Mouse (Mus musculus) liver, embryonic 14 days (tissue): Measurements from ENCODE around the gene Cryzl1. TPM values are rescaled to one million over a fixed set of nuclear protein-coding genes. Genes with fewer than 3 reads are reported as not detected.

Experiments
- polyA plus RNA-seq: library from polyadenylated mRNA; depleted of rRNA; stranded (reverse); fragments of >200 nt; gene quantifications from 2 replicates; pipeline ENCODE4 v1.2.3, GENCODE M21; 2012; rRNA removed

Gene Cryzl1
- polyA plus RNA-seq, result 18.5 and 19.7 TPM in 2 replicates

DNA sequence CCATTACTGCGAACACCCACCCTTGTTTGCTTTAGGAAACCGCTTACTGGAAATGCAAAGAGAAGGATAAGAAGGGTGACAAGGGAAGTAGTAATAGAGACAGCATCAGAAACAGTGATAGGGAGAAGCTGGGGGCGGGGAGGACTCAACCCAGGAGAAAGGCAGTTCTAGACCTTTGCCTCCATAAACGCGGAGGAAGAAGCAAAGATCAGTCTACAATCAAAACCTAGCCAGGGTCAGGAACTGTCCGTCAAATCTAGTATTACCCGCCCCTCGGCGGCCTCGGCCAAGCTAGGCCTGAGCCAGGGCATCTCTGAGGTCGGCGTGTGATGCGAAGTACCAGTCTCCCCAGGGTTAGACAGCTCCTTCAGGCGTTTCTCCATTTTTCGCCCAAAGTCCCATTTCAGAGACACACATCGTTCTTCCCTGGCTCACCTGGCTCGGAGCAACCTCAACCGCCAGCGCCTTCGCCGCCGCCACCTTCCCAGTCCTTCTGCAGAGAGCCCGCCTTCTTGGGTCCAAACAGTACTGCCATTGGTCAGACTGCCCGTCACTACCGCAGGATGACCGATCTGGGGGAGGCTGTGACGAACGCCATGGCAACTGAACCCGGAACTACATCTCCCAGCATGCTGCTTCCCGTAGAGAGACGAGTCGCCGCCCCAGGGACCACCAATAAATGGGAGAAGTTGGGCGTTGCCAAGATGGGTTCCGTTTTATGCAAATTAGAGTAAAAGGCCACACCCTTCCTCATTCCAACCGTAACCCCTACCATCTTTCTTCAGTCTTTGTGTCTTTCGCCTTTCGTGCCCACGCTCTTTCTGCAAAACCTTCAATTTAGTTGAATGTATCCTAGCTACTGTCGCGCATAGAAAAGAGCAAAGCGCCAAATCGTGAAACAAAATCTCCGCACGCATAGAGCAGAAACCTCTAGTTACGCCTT lies at the start of gene Cryzl1:
Cryzl1 (minus strand) TSS at position 853 of the 943 bp plus-strand sequence.

DNA sequence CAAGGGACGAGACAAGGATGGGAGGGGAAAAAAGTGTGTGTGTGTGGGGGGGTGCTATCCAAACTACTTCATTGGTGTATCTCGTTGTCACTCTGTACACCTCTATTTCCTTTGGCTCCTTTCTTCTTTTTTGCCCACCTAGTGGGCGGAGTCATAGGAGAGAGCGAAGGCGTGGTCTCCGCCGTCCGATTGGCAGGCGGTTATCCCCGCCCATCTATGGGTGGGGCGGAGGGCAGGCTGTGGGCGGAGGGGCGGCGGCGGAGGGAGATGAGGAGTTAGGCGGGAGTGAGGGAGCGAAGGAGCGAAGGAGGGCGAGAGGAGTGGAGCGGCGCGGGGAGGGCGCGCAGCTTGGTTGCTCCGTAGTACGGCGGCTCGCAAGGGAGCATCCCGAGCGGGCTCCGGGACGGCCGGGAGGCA lies 299 bp upstream of the Cryzl1 start, which contains the start of gene Itsn1:
Itsn1 (plus strand) TSS at position 216 of the 417 bp plus-strand sequence.

DNA sequence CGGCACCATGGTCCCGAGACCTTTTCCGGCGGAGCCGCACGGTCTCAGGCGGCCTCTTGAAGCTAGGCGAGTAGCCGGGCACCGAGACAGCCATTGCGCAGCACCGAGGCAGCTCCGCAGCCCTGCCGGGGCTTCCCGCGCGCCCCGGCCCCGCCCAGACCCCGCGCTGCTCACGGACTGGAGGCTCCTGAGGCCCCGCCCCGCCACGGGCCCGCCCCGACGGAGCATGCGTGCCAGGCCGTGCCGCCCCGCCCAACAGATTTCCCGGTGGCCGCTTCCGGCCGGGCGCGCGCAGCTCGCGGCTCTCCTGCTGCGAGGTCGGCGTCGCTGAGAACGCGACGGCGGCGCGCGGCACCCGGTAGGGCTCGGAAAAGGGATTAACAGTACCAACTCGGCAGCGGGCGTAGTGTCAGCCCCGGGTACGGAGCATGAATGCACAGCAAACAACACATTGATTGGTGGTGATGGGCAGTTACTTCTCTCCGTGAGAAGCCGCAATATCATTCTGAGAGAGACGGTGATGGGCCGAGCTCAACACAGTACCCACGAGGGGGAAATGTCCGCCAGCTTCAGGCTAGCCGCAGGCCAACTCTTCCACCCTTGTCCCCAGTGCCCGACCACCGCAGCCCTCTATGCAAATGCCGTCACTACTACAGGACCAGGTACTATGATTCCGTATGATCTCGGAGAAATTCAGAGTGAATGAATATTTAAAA lies 40.0 kb downstream of the Cryzl1 start, which contains the start of gene Donson:
Donson (minus strand) TSS at position 152 of the 716 bp plus-strand sequence.

DNA sequence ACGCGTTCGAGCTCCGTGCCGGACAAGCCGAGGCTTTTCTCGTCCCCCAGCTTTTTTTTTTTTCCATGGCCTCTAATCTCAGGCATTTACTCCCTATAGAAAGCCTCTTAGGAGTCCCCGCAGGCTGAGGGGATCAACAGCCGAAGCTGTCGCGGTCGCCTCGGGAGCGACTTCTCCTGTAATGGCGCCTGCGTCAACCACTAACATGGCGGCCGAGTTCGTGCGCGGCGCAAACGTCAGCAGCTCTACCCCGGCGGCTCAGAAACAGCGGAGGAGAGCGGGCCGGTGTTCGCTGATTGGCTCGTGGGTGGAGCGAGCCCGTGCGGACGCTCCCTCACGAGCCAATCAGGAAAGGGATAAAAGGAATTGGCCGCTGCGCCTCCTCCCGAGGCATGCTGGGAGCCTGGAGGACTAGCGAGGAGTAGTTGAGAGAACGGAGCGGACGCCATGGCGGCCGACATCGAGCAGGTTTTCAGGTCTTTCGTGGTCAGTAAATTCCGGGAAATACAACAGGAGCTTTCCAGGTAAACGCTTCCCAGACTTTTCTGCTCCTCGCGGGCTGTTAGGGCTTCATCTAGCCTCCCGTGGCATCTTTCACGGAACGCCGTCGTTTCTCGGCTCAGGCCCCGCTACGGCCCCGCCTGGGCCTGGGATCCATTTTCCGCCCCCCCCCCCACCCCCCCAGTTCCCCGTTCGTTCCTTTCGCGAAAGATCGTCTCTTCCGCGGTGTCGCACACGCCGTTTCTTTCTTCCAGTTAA lies 81.1 kb downstream of the Cryzl1 start, which contains the start of gene Son:
Son (plus strand) TSS at position 46 of the 759 bp plus-strand sequence.

DNA sequence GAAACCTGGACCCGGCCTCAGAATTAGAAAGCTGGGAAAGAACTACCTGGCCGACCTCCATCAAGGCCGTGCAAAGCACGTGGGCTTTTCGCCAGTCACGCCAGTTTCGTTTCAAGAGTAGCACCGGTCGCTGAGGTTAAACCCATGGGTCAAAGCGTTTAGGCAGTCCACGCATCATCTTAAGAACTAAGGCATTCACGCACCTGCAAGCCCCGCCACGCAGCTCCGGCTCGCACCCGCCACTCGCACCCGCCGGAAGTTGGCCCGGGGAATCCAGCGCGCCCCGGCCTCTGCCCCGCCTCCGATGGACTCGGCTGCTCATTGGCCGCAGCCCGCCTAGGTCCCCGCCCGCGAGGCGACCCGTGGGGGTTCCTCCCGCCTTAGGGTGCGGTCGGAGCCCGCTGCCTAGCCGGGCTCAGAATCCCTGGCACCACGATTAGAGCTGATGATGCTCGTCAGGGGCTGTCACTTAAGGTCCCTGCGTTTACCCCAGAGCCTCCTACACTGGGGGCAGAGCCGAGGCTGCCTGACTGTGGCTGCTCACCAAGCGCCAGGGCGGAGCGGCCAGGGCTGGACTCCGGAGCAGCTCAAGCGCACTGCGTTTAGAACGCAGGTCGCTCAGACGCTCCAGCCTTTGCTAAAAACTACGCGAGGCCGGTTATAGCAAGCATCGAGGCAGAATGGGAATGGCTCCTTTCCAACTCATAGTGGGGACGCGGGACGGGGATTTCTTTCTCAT lies 81.9 kb downstream of the Cryzl1 start, which contains the start of gene Gart:
Gart (minus strand) TSS at position 272 of the 739 bp plus-strand sequence.

Other genes starting within 250 kb of the Cryzl1 start
- 10.5 and 12.6 TPM in 2 replicates for gene Ifnar1, start 243.7 kb downstream of the Cryzl1 start, polyA plus RNA-seq
- gene Ifngr2, start 181.9 kb downstream of the Cryzl1 start, polyA plus RNA-seq, result 3.8 and 5.2 TPM in 2 replicates
- 2.7 and 3.5 TPM in 2 replicates for gene Tmem50b, start 131.2 kb downstream of the Cryzl1 start, polyA plus RNA-seq
- 0.76 and 0.85 TPM in 2 replicates for gene Dnajc28, start 109.9 kb downstream of the Cryzl1 start, polyA plus RNA-seq
- gene Gart, start 82.0 kb downstream of the Cryzl1 start, polyA plus RNA-seq, result 41.1 and 44.3 TPM in 2 replicates
- 66.9 and 78.7 TPM in 2 replicates for gene Son, start 81.5 kb downstream of the Cryzl1 start, polyA plus RNA-seq
- gene Donson, start 40.2 kb downstream of the Cryzl1 start, polyA plus RNA-seq, result 24.6 and 29.8 TPM in 2 replicates
- gene Itsn1, start 306 bp upstream of the Cryzl1 start, polyA plus RNA-seq, result 48.9 and 52.5 TPM in 2 replicates